Mouse (Mus musculus): ENCODE measurements around the gene Uqcrq. TPM values are rescaled to one million over a fixed set of nuclear protein-coding genes. Genes with fewer than 3 reads are reported as not detected.

The Uqcrq gene
- total RNA-seq, 1 experiment from 2014 or later = 39.5 TPM

DNA sequence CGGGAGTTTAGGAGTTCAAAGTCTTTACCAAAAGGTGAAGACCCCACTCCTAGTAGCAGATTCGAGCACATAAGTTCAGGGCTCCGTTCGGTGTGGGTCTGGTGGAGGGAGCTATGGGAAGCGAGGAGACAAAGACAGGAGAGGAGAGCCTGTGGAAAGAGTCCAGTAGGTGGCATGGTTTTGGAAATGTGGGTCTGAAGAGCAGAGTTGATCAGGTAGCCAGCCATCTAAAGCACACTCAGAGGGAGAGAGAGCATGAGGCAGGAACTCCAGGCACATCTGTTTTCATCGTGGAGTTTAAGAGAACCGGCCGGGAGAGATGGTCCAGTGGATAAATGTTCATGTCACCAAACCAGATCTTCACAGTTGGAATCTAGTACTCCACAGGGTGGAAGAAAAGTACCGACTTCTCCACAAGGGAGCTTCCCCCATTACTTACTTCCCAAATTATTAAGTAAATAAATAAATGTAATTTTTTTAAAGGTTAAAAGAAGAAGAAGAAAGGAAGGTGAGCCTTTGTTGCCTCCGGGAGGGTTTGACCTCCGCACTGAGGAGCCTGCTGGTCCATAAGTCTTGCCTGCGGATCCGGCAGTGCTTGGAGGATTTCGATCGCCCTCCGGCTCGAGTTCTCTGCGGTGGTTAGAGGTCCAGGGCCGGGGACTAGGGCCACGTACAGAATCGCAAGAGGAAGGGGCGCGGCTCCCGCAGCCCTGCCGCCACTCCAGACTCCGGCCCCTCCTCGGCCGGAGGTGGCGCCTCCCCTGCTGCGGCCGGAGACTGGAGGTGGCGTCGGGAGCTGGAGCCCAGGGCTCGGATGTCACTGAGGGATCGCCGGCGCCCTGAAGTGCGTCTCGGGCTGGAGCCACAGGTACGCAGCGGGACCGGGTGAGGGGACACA is 26.1 kb upstream of the Uqcrq start, which contains the start of the genes Gm10447 and Shroom1:
Gene Gm10447, minus strand, starts transcription at position 637 of the 898 bp plus-strand sequence.
Gene Shroom1, plus strand, starts transcription at position 732 of the 898 bp plus-strand sequence.
- ATAC-seq (replicated peaks in 1 of 2; ENCODE audit: insufficient read depth in 1 of 2, low FRiP score in 2 of 2, low TSS enrichment in 1 of 2, low read depth in 1 of 2, poor library complexity in 2 of 2, severe bottlenecking in 2 of 2) = peak; percentile 44 to 68; a peak in 3 of 4 replicates

DNA sequence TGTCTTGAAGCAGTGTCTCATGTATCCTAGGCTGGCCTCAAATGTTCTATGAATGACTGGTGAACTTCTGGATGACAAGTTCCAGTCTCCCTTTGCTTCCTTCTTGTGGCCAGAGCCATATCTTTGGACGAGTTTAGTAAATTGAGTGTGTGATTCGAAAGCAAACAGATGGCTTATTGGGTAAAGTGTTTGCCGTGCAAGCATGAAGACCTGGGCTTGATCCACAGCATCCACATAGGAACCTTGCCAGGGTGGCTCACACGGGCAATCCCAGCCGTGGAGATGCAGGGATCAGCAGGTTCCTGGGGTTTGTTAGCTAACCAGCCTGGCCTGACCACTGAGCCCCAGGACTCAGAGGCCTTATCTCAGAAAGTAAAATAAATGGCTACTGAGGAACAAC is 22.4 kb upstream of the Uqcrq start:
- no peak for ATAC-seq (replicated peaks in 1 of 2; ENCODE audit: insufficient read depth in 1 of 2, low FRiP score in 2 of 2, low TSS enrichment in 1 of 2, low read depth in 1 of 2, poor library complexity in 2 of 2, severe bottlenecking in 2 of 2)

DNA sequence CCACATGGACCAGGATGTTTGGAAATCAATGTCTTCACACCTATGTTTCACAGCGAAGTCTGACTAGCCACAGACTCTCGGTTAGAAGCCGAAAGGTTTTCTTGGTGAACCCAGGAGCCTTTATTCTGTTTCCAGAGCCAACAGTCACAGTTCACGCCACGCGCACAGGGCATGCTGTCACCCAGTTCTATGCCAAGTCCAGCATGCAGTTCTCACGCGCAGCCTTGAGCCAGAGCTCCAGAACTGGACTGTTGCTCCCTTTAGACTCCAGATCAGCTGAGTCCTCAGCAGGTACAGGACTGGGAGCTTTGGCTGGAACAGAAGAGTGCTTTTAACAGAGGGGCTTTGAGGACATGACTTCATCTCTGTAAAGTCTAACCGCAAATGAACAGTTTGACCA is 21.8 kb upstream of the Uqcrq start:
- no peak for ATAC-seq (replicated peaks in 1 of 2; ENCODE audit: insufficient read depth in 1 of 2, low FRiP score in 2 of 2, low TSS enrichment in 1 of 2, low read depth in 1 of 2, poor library complexity in 2 of 2, severe bottlenecking in 2 of 2)

DNA sequence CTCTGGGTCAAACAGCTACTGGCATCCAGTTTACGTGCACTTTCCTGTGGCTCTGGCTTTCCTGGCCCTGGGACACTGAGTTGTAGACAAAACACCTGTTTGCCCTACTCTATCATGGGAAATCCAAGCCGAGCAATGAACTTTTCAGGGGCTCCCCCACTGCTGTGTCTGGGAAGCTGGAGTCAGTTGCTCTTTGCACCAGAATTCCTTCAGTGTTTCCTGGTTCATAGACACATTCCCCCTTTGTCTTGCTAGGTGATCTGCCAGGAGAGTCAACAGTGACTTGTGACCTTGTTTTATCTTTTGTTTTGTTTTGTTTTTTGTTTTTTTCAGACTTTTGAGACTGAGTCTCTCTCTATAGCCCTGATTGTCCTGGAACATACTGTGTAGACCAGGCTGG is 20.7 kb upstream of the Uqcrq start:
- no peak for ATAC-seq (replicated peaks in 1 of 2; ENCODE audit: insufficient read depth in 1 of 2, low FRiP score in 2 of 2, low TSS enrichment in 1 of 2, low read depth in 1 of 2, poor library complexity in 2 of 2, severe bottlenecking in 2 of 2)

DNA sequence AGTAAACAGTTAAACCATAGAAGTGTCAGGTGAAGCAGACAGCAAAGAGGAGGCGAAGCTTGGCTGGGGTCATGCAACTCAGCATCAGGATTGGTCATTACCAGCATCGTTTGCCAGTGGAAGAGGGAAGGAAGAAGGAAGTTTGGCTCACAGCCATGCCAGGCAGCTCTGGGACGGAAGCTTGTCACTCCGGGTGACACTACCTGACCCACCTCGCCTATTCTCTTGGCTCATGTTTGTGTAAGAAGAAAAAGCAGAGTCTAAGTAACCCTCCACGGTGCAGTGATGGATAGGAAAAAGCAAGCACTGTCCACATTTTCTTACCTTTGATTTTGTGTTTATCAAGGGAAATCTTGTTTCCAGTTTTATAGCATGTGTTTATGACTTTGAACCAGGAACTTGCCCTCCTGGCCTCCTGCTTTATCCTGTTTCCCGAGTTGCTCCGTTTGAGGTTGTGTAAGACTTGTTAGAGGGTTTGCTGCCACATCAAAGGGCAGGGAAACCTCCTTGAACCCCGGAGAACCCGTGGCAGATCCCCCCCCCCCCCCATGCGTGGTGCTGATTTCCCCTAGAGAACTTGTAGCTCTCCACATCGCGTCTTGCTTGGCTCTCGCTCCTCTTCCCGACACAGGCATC is 19.6 kb upstream of the Uqcrq start:
- ATAC-seq (replicated peaks in 1 of 2; ENCODE audit: insufficient read depth in 1 of 2, low FRiP score in 2 of 2, low TSS enrichment in 1 of 2, low read depth in 1 of 2, poor library complexity in 2 of 2, severe bottlenecking in 2 of 2) = peak; percentile 22 to 36; a peak in 1 of 4 replicates

DNA sequence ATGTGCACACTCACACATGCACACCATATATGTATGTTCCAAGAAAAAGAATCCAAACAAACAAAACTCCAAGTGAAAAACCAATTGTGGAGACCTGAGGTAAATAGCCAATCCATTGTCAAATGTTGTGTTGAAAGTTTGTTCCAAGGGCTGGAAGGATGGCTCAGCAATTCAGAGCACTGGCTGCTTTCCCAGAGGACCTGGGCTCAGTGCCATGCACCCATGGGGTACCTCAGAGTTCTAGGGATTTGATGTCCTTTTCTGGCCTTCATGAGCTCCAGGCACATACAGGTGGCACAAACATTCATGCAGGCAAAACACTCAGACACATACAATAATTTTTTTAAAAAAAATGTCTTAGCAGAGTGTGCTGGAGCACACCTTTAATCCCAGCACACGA is 17.9 kb upstream of the Uqcrq start:
- ATAC-seq (replicated peaks in 1 of 2; ENCODE audit: insufficient read depth in 1 of 2, low FRiP score in 2 of 2, low TSS enrichment in 1 of 2, low read depth in 1 of 2, poor library complexity in 2 of 2, severe bottlenecking in 2 of 2) = no peak

DNA sequence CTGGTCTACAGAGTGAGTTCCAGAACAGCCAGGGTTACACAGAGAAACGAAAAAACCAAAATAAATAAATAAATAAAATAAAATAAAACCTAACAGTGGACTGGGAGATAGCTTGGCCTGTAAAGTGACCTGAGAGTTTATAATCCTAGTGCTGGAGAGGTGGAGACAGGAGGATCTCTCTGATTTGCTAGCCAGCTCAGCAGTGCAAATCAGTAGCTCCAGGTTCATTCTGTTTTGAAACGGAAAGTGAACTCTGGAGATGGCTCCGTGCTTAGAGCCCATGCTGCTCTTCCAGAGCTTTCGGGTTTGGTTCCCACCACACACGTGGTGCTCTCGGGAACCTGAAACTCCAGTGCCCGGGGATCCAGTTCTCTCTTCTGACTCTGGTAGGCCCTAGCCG is 17.4 kb upstream of the Uqcrq start:
- no peak for ATAC-seq (replicated peaks in 1 of 2; ENCODE audit: insufficient read depth in 1 of 2, low FRiP score in 2 of 2, low TSS enrichment in 1 of 2, low read depth in 1 of 2, poor library complexity in 2 of 2, severe bottlenecking in 2 of 2)

DNA sequence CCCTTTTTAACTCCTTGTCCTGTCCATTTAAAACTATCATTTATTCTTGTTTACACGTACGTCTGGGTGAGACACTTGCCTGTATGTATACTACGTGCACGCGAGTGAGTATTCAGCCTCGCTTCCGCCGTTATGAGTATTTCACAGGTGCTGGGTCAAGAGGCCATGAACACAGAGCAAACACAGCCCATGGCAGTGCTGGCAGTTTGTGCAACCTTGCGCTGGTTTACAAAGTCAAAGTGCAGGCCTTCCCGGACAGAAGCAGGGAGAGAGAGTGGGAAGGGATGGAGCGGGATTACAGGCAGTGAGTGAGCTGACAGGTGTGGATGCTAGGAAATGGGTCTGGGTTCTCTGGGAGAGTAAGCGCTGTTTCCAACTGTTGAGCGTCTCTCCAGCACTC is 15.6 kb upstream of the Uqcrq start:
- no peak for ATAC-seq (replicated peaks in 1 of 2; ENCODE audit: insufficient read depth in 1 of 2, low FRiP score in 2 of 2, low TSS enrichment in 1 of 2, low read depth in 1 of 2, poor library complexity in 2 of 2, severe bottlenecking in 2 of 2)

DNA sequence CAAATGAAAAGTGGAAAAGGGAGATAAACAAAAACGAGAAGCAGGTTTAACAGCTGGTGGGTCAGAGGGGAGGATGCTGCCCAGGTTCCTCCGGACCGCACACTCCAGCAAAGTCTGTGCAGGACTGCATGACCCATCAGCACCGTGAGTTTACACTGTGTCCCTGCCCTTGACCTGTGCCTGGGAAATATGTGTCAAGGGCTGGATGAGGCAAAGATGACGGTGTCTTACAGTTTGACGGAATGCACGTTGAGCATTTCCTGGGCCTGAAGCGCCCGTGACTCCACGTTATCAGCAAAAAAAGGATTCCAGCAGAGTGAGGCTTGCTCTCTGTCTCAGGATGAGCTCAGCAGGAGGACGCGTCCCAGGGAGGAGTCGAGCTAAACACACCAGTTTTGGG is 14.9 kb upstream of the Uqcrq start:
- no peak for ATAC-seq (replicated peaks in 1 of 2; ENCODE audit: insufficient read depth in 1 of 2, low FRiP score in 2 of 2, low TSS enrichment in 1 of 2, low read depth in 1 of 2, poor library complexity in 2 of 2, severe bottlenecking in 2 of 2)

DNA sequence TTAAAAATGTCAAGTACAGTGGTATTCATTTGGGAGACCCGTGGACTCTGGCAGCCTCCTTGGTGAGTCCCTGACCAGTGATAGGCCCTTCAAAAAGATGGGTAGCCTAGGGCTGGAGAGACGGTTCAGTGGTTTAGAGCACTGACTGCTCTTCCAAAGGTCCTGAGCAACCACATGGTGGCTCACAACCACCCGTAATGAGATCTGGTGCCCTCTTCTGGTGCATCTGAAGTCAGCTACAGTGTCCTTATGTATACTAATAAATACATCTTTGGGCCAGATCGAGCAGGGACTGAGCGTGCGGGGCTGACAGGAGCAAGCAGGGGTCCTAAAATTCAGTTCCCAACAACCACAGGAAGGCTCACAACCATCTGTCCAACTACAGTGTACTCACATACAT is 13.2 kb upstream of the Uqcrq start:
- no peak for ATAC-seq (replicated peaks in 1 of 2; ENCODE audit: insufficient read depth in 1 of 2, low FRiP score in 2 of 2, low TSS enrichment in 1 of 2, low read depth in 1 of 2, poor library complexity in 2 of 2, severe bottlenecking in 2 of 2)

DNA sequence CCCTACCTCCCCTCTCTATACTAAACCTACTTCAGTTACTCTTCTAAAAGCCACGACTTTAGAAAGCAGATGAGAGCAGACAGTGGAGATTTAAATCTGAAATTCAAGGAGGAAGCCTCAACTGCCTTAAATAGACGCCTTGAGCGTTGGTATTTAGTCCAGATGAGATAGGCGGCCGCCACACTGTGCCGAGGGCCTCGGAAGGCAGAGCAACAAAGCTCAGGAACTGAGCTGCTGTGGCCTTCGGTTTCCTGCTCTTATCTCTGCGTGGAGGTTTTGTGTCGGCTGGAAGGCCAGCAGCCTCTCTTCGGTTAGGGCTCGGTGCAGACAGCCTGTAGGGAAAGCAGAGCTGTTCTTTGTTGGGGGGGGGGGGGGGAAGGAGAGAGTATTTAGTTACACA is 11.3 kb upstream of the Uqcrq start:
- peak in 1 of 2 experiments; percentile 66; a peak in 2 of 4 replicates for ATAC-seq (replicated peaks in 1 of 2; ENCODE audit: insufficient read depth in 1 of 2, low FRiP score in 2 of 2, low TSS enrichment in 1 of 2, low read depth in 1 of 2, poor library complexity in 2 of 2, severe bottlenecking in 2 of 2)

DNA sequence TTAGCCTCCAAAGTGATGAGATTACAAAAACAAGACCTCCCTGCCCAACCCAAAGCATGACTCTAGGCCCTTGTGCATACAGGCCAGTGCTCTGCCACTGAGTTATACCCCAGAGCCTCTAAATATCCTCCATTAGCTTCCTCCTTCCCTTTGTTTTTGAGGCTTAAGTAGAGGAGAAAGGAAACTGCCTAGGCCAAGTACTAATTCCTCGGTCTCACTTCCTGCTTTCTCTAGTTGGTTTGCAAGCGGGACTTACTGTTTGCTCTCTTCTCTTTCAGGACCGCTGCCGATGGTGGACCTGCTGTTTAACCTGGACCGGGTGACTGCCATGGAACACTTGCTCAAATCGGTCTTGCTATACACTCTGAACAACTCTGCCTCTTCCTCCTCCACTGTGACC is 5.7 kb upstream of the Uqcrq start:
- no peak for ATAC-seq (replicated peaks in 1 of 2; ENCODE audit: insufficient read depth in 1 of 2, low FRiP score in 2 of 2, low TSS enrichment in 1 of 2, low read depth in 1 of 2, poor library complexity in 2 of 2, severe bottlenecking in 2 of 2)

DNA sequence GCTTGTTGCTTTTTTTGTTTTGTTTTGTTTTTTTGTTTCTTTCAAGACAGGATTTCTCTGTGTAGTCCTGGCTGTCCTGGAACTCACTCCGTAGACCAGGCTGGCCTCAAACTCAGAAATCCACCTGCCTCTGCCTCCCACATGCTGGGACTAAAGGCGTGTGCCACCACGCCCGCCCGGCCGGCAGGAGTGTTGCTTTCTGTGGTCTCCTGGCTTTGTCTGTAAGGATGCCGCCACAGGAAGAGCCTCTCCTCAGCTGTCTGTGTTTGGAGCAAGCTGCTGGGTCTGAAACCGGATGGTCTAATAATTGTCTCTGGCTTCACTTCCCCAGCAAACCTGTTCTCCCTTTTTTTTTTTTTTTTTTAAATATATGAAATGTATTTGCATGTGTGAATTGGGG is 4.9 kb upstream of the Uqcrq start:
- ATAC-seq (replicated peaks in 1 of 2; ENCODE audit: insufficient read depth in 1 of 2, low FRiP score in 2 of 2, low TSS enrichment in 1 of 2, low read depth in 1 of 2, poor library complexity in 2 of 2, severe bottlenecking in 2 of 2) = no peak

DNA sequence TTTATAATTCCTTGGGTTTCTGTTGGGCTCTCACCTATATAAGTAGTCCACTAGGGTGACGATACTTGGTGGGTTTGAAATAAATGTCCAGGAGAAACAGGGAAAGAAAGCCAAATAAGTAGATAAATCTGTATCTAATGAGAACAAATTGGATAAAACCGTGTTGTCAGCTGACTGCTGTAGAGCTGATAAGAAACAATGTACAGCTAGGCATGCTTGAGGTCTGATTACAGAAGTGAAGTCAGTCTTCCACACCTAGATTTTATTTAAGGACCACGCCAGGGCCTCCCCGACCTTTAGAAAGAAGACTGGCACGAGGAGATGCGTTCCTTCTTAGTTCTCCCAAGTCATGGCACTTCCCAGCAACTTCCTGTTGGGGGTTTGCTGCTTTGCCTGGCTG is 2.4 kb upstream of the Uqcrq start:
- no peak for ATAC-seq (replicated peaks in 1 of 2; ENCODE audit: insufficient read depth in 1 of 2, low FRiP score in 2 of 2, low TSS enrichment in 1 of 2, low read depth in 1 of 2, poor library complexity in 2 of 2, severe bottlenecking in 2 of 2)

DNA sequence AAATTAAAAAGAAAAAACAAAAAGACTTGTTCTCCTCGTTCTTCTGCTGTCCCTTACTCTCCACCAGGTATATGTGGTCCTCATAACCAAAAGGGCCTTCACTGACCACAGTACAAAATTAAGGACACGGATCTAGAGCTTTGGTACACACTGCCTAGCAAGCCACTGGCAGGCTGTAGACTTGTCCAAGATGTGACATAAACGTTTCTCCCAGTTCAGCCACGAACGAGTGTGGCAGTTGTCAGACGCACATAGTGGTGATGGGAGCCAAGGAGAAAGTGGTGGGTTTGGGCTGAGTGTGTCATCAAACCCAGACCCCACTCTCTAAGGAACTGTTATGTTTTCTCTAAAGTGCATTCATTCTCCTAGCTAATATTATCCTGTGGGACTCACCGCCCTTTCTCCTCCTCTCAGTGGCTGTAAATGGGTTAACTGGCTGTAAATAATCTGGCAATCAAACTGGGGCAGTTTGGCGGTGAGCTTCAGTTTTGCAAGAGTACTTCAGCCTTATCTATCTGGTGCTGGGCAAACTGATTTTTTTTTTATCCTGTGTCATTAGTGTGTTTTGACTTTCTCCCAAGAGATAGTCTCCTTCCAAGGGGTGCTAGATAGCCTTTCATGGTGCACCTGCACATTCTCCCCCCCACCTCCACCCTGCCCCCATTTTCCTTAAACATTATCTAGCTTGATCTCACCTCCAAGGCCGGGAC is 871 bp upstream of the Uqcrq start:
- no peak for ATAC-seq (replicated peaks in 1 of 2; ENCODE audit: insufficient read depth in 1 of 2, low FRiP score in 2 of 2, low TSS enrichment in 1 of 2, low read depth in 1 of 2, poor library complexity in 2 of 2, severe bottlenecking in 2 of 2)

DNA sequence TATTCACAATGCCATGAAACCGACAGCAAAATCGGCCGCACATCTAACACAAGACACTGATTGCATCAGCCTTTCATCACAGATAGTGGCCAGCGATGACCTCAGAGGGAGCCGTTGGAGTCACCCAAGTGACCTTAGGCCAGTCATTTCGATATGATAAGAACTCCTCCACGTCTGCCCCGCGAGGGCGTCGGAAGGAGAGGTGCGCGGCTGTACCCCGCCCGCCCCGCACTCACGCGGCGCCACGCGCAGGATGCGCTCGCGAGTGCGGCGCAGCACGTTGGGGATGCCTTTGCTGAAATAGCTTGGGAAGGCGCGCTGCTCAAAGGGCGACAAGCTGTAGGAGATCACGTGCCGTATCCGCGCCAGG is 346 bp downstream of the Uqcrq start:
- ATAC-seq (replicated peaks in 1 of 2; ENCODE audit: insufficient read depth in 1 of 2, low FRiP score in 2 of 2, low TSS enrichment in 1 of 2, low read depth in 1 of 2, poor library complexity in 2 of 2, severe bottlenecking in 2 of 2) = peak in 1 of 2 experiments; percentile 2; a peak in 1 of 4 replicates

DNA sequence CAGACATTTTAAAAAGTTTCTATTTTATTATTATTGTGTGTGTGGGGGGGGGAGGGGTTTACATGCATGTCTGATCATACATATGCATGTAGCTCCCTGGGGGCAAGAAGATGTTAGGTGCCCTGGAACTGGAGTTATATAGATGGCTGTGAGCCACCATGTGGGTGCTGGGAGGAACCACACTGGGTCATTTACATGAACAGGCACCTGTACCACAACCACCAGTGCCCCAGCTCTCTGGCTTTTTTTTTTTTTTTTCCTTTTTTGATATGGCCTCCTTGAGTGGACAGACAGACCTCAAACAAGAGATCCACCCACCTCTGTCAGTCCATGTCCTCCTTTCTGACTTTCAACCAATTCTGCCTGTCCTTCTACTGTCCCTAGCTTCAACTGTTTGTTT is 1.4 kb downstream of the Uqcrq start:
- ATAC-seq (replicated peaks in 1 of 2; ENCODE audit: insufficient read depth in 1 of 2, low FRiP score in 2 of 2, low TSS enrichment in 1 of 2, low read depth in 1 of 2, poor library complexity in 2 of 2, severe bottlenecking in 2 of 2) = no peak

DNA sequence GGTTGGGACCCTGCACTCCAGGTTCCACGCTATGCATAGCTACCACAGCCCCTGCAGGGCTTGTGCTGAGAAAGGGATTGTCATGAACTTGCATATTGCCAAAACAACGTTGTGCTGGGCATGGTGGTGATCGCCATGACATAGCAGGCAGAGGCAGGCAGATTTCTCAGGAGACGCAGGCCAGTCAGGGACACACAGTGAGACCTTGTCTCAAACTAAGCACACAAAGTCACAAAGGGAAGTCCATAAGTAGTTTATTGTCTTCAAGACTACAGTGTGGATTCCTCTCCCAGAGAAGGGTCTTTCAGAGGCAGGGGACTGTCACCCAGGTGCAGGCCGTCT is 1.9 kb downstream of the Uqcrq start:
- no peak for ATAC-seq (replicated peaks in 1 of 2; ENCODE audit: insufficient read depth in 1 of 2, low FRiP score in 2 of 2, low TSS enrichment in 1 of 2, low read depth in 1 of 2, poor library complexity in 2 of 2, severe bottlenecking in 2 of 2)
